Mouse (Mus musculus) heart, embryonic 16.5 days (tissue): Measurements from ENCODE around the gene Ubl7. TPM values are rescaled to one million over a fixed set of nuclear protein-coding genes. Genes with fewer than 3 reads are reported as not detected.

Source experiments
- ATAC-seq: fragments of 200-750 bp; cut with Nextera tagmentation; replicated peaks from 2 replicates; pipeline ENCODE4 v1.8.0; 2017; ENCODE audit warnings: moderate number of reproducible peaks; ENCODE audit not compliant: insufficient read depth, low FRiP score; ENCODE audit errors: extremely low read depth
- H3K27ac ChIP-seq: fragments of 300-500 bp; sonication (generic); 2 replicates; pipeline ENCODE4 v1.5.1; 2014; ENCODE audit warnings: mild to moderate bottlenecking, low read length, control low read depth, moderate library complexity
- H3K27me3 ChIP-seq: fragments of 300-500 bp; sonication (generic); 2 replicates; pipeline ENCODE4 v1.6.1; 2014; ENCODE audit warnings: low read length, mixed read lengths; ENCODE audit not compliant: control insufficient read depth, insufficient read depth
- H3K36me3 ChIP-seq: fragments of 300-500 bp; sonication (generic); 2 replicates; pipeline ENCODE4 v1.6.1; 2014; ENCODE audit not compliant: control insufficient read depth, insufficient read depth
- H3K4me1 ChIP-seq: fragments of 300-500 bp; sonication (generic); 2 replicates; pipeline ENCODE4 v1.6.1; 2014; ENCODE audit warnings: low read length, mixed read lengths; ENCODE audit not compliant: control insufficient read depth, insufficient read depth
- H3K4me2 ChIP-seq: fragments of 300-500 bp; sonication (generic); 2 replicates; pipeline ENCODE4 v1.6.1; 2014; ENCODE audit warnings: low read depth, mild to moderate bottlenecking, control low read depth, low read length
- H3K4me3 ChIP-seq: fragments of 300-500 bp; sonication (generic); 2 replicates; pipeline ENCODE4 v1.5.1; 2014; ENCODE audit warnings: mild to moderate bottlenecking, control low read depth, low read length
- H3K9ac ChIP-seq: fragments of 300-500 bp; sonication (generic); 2 replicates; pipeline ENCODE4 v1.6.1; 2014; ENCODE audit warnings: low read length, control low read depth
- H3K9me3 ChIP-seq: fragments of 300-500 bp; sonication (generic); replicated peaks from 2 replicates; pipeline ENCODE4 v1.6.1; 2016; ENCODE audit warnings: low read length; ENCODE audit not compliant: control insufficient read depth
- WGBS: fragments of 180-500 bp; shearing (Covaris S2); extraction: QIAGEN DNeasy Blood & Tissue Kit; methylation state at CpG from one replicate; pipeline ENCODE4 v1.1.7; 2014; 5-methylcytosine and 5-hydroxymethylcytosine counted together
- polyA plus RNA-seq: library from polyadenylated mRNA; unstranded; fragments of >200 nt; fragmentation: Nextera tagmentation; extraction: Ambion mirVana; gene quantifications from 2 replicates; pipeline ENCODE4 v1.2.1, GENCODE M21; 2015

Ubl7 gene
- polyA plus RNA-seq, 1 experiment from 2014 or later = 113 TPM

GRCm38 (mm10) chr9:57959886-57960866 lies 49.4 kb downstream of the Ubl7 start:
- Histone ChIP-seq H3K4me2 (no peak overlapping the region), H3K36me3 (no peaks in the 10 kb centered on the region), H3K27me3 (no peaks in the 10 kb centered on the region), H3K27ac (no peak overlapping the region), H3K4me1 (peaks cover 15% of the 10 kb centered on the region), H3K9ac (0 out of 2 replicates have a peak overlapping the region, but pooled peaks have one; percentile 2), H3K4me3 (no peak overlapping the region), H3K9me3 (no peaks in the 10 kb centered on the region)
- no peak for ATAC-seq
- WGBS = 78% methylated on average over 17 of the region's 17 CpGs

GRCm38 (mm10) chr9:57961226-57961625 lies 50.4 kb downstream of the Ubl7 start:
- no peak for ATAC-seq
- Histone ChIP-seq H3K9ac (no peak overlapping the region), H3K27ac (peak overlapping the region; percentile 4; the same call in 1 of the 2 replicates), H3K4me3 (no peak overlapping the region), H3K4me2 (no peak overlapping the region), H3K27me3 (no peaks in the 10 kb centered on the region), H3K4me1 (peaks cover 23% of the 10 kb centered on the region), H3K36me3 (no peaks in the 10 kb centered on the region), H3K9me3 (no peaks in the 10 kb centered on the region)
- WGBS = 90% methylated on average over 15 of the region's 15 CpGs

- Histone ChIP-seq H3K27me3 (no peaks in the 10 kb centered on the region), H3K4me1 (peaks cover 25% of the 10 kb centered on the region), H3K4me2 (no peak overlapping the region), H3K9ac (no peak overlapping the region), H3K4me3 (no peak overlapping the region), H3K27ac (peak overlapping the region; percentile 59), H3K36me3 (no peaks in the 10 kb centered on the region), H3K9me3 (no peaks in the 10 kb centered on the region)
- 60% methylated on average over 17 of the region's 17 CpGs for WGBS
- no peak for ATAC-seq
Measured at GRCm38 (mm10) chr9:57961863-57962778, 51.3 kb downstream of the Ubl7 start.

GRCm38 (mm10) chr9:57963249-57963997 lies 52.6 kb downstream of the Ubl7 start:
- H3K27me3 ChIP-seq = no peaks in the 10 kb centered on the region
- no peak overlapping the region for H3K9ac ChIP-seq
- peak overlapping the region; percentile 24; the same call in 1 of the 2 replicates for H3K27ac ChIP-seq
- no peaks in the 10 kb centered on the region for H3K9me3 ChIP-seq
- no peak for ATAC-seq
- H3K36me3 ChIP-seq = no peaks in the 10 kb centered on the region
- H3K4me3 ChIP-seq = no peak overlapping the region
- 82% methylated on average over 4 of the region's 4 CpGs for WGBS
- peaks cover 37% of the 10 kb centered on the region for H3K4me1 ChIP-seq
- no peak overlapping the region for H3K4me2 ChIP-seq

GRCm38 (mm10) chr9:57963998-57964395 lies 53.2 kb downstream of the Ubl7 start:
- WGBS = 80% methylated on average over 5 of the region's 5 CpGs
- peaks cover 41% of the 10 kb centered on the region for H3K4me1 ChIP-seq
- no peak for ATAC-seq

GRCm38 (mm10) chr9:57964528-57965250 lies 53.9 kb downstream of the Ubl7 start:
- Histone ChIP-seq H3K4me1 (peaks cover 39% of the 10 kb centered on the region), H3K9ac (no peak overlapping the region)
- 80% methylated on average over 6 of the region's 6 CpGs for WGBS

More at GRCm38 (mm10) chr9:57963998-57964395, 53.2 kb downstream of the Ubl7 start:
- no peaks in the 10 kb centered on the region for H3K36me3 ChIP-seq
- H3K9ac ChIP-seq = no peak overlapping the region
- no peaks in the 10 kb centered on the region for H3K27me3 ChIP-seq
- no peaks in the 10 kb centered on the region for H3K9me3 ChIP-seq
- no peak overlapping the region for H3K4me3 ChIP-seq
- no peak overlapping the region for H3K4me2 ChIP-seq
- H3K27ac ChIP-seq = peak overlapping the region; percentile 24; the same call in 1 of the 2 replicates

GRCm38 (mm10) chr9:57965281-57966185 lies 54.8 kb downstream of the Ubl7 start:
- H3K27ac ChIP-seq = peak overlapping the region; percentile 43; the same call in 1 of the 2 replicates
- 44% methylated on average over 12 of the region's 12 CpGs for WGBS
- H3K27me3 ChIP-seq = no peaks in the 10 kb centered on the region

More at GRCm38 (mm10) chr9:57964528-57965250, 53.9 kb downstream of the Ubl7 start:
- Histone ChIP-seq H3K4me2 (no peak overlapping the region), H3K27me3 (no peaks in the 10 kb centered on the region), H3K4me3 (no peak overlapping the region), H3K36me3 (no peaks in the 10 kb centered on the region), H3K27ac (peak overlapping the region; percentile 43), H3K9me3 (no peaks in the 10 kb centered on the region)
- ATAC-seq = no peak

More at GRCm38 (mm10) chr9:57965281-57966185, 54.8 kb downstream of the Ubl7 start:
- Histone ChIP-seq H3K4me2 (no peak overlapping the region), H3K9me3 (no peaks in the 10 kb centered on the region), H3K4me3 (no peak overlapping the region), H3K4me1 (peaks cover 33% of the 10 kb centered on the region), H3K9ac (no peak overlapping the region), H3K36me3 (no peaks in the 10 kb centered on the region)
- ATAC-seq = no peak
